Mouse (Mus musculus): ENCODE measurements around the gene Kat2a. TPM values are rescaled to one million over a fixed set of nuclear protein-coding genes. Genes with fewer than 3 reads are reported as not detected.

The Kat2a gene
- 43.0 and 46.2 TPM in 2 replicates for polyA plus RNA-seq (2012; ENCODE audit: low replicate concordance)

DNA sequence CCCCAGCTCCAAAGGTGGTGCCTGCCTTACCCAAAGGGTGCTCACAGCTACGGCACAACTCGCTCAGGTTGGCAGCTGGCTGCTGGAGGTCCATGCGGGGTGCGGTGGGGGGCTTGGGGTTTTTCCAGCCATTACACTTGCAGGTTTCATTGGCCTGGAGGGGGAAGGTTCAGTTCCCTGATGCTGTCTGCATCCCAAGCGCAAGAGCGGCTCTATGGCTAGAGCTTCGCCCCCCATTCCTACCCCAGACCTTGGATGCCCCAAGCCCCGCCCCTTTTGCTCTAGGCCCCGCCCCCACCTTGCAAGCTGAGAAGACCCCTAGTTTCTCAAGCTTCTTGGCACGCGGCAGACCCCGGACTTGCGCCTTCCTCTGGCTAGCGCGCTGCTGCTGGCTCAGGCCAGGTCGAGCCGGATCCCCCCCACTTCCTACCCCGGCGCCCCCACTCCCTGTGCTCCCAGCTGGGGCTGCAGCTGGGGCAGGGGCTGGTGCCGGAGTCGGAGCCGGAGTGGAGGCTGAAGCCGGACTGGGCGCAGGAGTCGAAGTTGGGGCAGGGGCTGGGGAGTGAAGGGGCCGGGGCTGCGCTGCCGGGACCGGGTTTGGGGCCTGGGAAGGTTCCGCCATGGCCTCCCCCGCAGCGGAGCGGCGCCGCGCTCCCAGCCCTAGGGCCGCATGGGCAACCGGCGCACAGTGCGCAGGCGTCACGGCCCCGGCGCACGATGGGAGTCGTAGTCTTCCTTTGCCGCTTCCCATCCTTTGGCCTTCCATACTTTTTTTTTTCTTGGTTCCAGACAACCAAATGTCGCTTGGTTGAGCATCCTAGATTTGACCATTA, at the start of gene Kat2a:
Gene Kat2a, minus strand, starts transcription at position 683 of the 833 bp plus-strand sequence.

GRCm38 (mm10) chr11:100759611-100760233, 47.5 kb upstream of the Kat2a start, which contains the start of gene Kcnh4:
TSS of gene Kcnh4 (minus strand) at chr11:100759942.

GRCm38 (mm10) chr11:100738066-100738604, 25.9 kb upstream of the Kat2a start, which contains the start of gene Rab5c:
TSS of gene Rab5c (minus strand) at chr11:100738215.

DNA sequence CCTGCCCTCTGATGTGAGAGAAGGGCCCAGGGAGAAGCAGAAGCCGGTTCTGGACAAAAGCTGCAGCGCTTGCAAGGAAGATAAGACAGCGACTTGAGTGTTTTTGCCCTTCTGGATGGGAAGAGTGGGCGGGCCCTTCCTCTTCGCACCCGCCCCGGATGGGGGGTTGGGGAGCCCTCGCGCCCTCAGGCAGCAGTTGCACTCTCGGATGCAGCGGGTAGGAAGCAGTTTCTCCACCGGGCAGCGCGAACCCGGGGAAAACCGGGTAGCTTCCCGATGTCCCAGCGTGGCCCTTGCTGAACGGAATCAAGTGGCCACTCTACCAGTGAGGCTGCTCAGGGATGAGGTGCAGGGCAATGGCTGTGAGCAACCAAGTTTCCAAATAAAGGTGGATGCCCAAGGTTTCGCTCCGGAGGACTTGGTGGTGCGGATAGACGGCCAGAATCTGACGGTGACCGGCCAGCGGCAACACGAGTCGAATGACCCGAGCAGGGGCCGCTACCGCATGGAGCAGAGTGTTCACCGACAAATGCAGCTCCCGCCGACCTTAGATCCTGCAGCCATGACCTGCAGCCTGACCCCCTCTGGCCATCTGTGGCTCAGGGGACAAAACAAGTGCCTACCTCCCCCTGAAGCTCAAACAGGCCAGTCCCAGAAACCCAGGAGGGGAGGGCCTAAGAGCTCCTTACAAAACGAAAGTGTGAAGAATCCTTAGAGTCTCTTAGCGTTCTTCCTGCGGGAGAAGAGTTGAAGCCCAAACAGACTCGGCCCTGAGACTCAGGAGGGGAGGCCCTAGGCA, 1.7 kb upstream of the Kat2a start, which contains the start of gene Hspb9:
Gene Hspb9, plus strand, starts transcription at position 116 of the 799 bp plus-strand sequence.

GRCm38 (mm10) chr11:100703851-100704531, 8.3 kb downstream of the Kat2a start, which contains the start of gene Dhx58:
TSS of gene Dhx58 (minus strand) at chr11:100704271.

DNA sequence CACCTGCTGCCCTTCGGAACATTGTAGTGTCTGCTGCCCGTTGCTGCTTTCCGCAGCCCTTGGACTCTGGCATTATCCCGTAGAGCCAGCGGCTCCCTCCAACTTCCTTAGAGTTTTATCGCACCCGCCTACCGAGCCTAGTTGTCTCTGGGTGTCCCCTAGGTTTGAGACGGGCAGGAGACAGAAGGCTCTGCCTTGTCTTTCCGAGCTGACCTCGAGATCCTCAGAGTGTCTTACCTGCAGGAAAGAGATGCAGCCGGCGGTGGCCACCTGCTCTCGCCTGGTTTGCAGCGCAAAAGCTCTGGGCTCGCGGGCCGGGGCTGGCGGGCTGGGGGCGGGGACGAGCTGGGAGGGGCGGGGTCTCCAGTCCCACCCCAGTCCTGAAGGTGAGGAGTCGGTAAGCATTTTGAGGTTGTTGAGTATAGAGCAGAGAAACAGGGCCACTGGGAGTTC, 20.1 kb downstream of the Kat2a start, which contains the start of gene Zfp385c:
Gene Zfp385c, minus strand, starts transcription at position 292 of the 453 bp plus-strand sequence.

Other genes starting within 250 kb of the Kat2a start
- 2.8 and 4.1 TPM in 2 replicates for gene Klhl11, start 239.7 kb downstream of the Kat2a start, polyA plus RNA-seq (2012; ENCODE audit: low replicate concordance)
- gene Acly, start 184.5 kb downstream of the Kat2a start, polyA plus RNA-seq (2012; ENCODE audit: low replicate concordance) = 9.1 and 48.3 TPM in 2 replicates
- 0.06 and 0.10 TPM in 2 replicates for gene Ttc25, start 166.9 kb downstream of the Kat2a start, polyA plus RNA-seq (2012; ENCODE audit: low replicate concordance)
- gene Cnp, start 137.6 kb downstream of the Kat2a start, polyA plus RNA-seq (2012; ENCODE audit: low replicate concordance) = 106 and 177 TPM in 2 replicates
- 28.6 and 48.1 TPM in 2 replicates for gene Nkiras2, start 93.2 kb downstream of the Kat2a start, polyA plus RNA-seq (2012; ENCODE audit: low replicate concordance)
- 83.6 and 158 TPM in 2 replicates for gene Dnajc7, start 92.3 kb downstream of the Kat2a start, polyA plus RNA-seq (2012; ENCODE audit: low replicate concordance)
- gene Zfp385c, start 20.0 kb downstream of the Kat2a start, polyA plus RNA-seq (2012; ENCODE audit: low replicate concordance) = 0.10 and 1.0 TPM in 2 replicates
- gene Dhx58, start 8.2 kb downstream of the Kat2a start, polyA plus RNA-seq (2012; ENCODE audit: low replicate concordance) = 28.1 and 48.4 TPM in 2 replicates
- 0.34 TPM in 1 of 2 replicates, not detected in the other for gene Hspb9, start 1.4 kb upstream of the Kat2a start, polyA plus RNA-seq (2012; ENCODE audit: low replicate concordance)
- 333 and 444 TPM in 2 replicates for gene Rab5c, start 25.8 kb upstream of the Kat2a start, polyA plus RNA-seq (2012; ENCODE audit: low replicate concordance)
- 1.9 and 2.0 TPM in 2 replicates for gene Kcnh4, start 47.5 kb upstream of the Kat2a start, polyA plus RNA-seq (2012; ENCODE audit: low replicate concordance)
- not detected in 2 replicates for gene Hcrt, start 50.5 kb upstream of the Kat2a start, polyA plus RNA-seq (2012; ENCODE audit: low replicate concordance)
- gene Ghdc, start 58.5 kb upstream of the Kat2a start, polyA plus RNA-seq (2012; ENCODE audit: low replicate concordance) = 10.9 and 12.2 TPM in 2 replicates
- 50.6 and 56.2 TPM in 2 replicates for gene Stat5b, start 138.3 kb upstream of the Kat2a start, polyA plus RNA-seq (2012; ENCODE audit: low replicate concordance)
- gene Stat5a, start 146.9 kb upstream of the Kat2a start, polyA plus RNA-seq (2012; ENCODE audit: low replicate concordance) = 23.5 and 32.6 TPM in 2 replicates
- 79.6 and 120 TPM in 2 replicates for gene Stat3, start 227.1 kb upstream of the Kat2a start, polyA plus RNA-seq (2012; ENCODE audit: low replicate concordance)

Measured in hematopoietic multipotent progenitor cell, adult 10-12 weeks (in vitro differentiated cells).